Mouse (Mus musculus) forebrain, embryonic 11.5 days (tissue): Measurements from ENCODE around the gene Emsy. TPM values are rescaled to one million over a fixed set of nuclear protein-coding genes. Genes with fewer than 3 reads are reported as not detected.

ENCODE experiments used
- ATAC-seq: fragments of 200-750 bp; cut with Nextera tagmentation; replicated peaks from 2 replicates; pipeline ENCODE4 v1.8.0; 2017; ENCODE audit warnings: moderate TSS enrichment; ENCODE audit not compliant: low FRiP score
- DNase-seq: peaks from one replicate; pipeline ENCODE4 v3.0.0-alpha.2; 2017; ENCODE audit warnings: low spot score
- H3K27ac ChIP-seq: fragments of 300-500 bp; sonication (generic); 2 replicates; pipeline ENCODE4 v1.5.1; 2014; ENCODE audit warnings: low read depth, low read length
- H3K27me3 ChIP-seq: fragments of 300-500 bp; sonication (generic); 2 replicates; pipeline ENCODE4 v1.6.1; 2014; ENCODE audit warnings: mild to moderate bottlenecking, low read length, mixed read lengths; ENCODE audit not compliant: control insufficient read depth, insufficient read depth
- H3K36me3 ChIP-seq: fragments of 300-500 bp; sonication (generic); 2 replicates; pipeline ENCODE4 v1.6.1; 2014; ENCODE audit warnings: mild to moderate bottlenecking, low read length, moderate library complexity, mixed read lengths; ENCODE audit not compliant: control insufficient read depth, insufficient read depth
- H3K4me1 ChIP-seq: fragments of 300-500 bp; sonication (generic); replicated peaks from 2 replicates; pipeline ENCODE4 v1.6.1; 2014; ENCODE audit warnings: low read length, mixed read lengths; ENCODE audit not compliant: control insufficient read depth, insufficient read depth
- H3K4me2 ChIP-seq: fragments of 300-500 bp; sonication (generic); 2 replicates; pipeline ENCODE4 v1.6.1; 2014; ENCODE audit warnings: low read depth, mild to moderate bottlenecking, low read length, moderate library complexity, mixed read lengths; ENCODE audit not compliant: severe bottlenecking
- H3K4me3 ChIP-seq: fragments of 300-500 bp; sonication (generic); 2 replicates; pipeline ENCODE4 v1.5.1; 2014; ENCODE audit warnings: low read depth, low read length
- H3K9ac ChIP-seq: fragments of 300-500 bp; sonication (generic); 2 replicates; pipeline ENCODE4 v1.6.1; 2014; ENCODE audit warnings: low read length
- H3K9me3 ChIP-seq: fragments of 300-500 bp; sonication (generic); 2 replicates; pipeline ENCODE4 v1.6.1; 2016; ENCODE audit warnings: low read length, mixed read lengths; ENCODE audit not compliant: control insufficient read depth
- WGBS: fragments of 180-500 bp; shearing (Covaris S2); extraction: QIAGEN DNeasy Blood & Tissue Kit; methylation state at CpG from one replicate; pipeline ENCODE4 v1.1.7; 2014; 5-methylcytosine and 5-hydroxymethylcytosine counted together
- polyA plus RNA-seq: library from polyadenylated mRNA; unstranded; fragments of >200 nt; fragmentation: Nextera tagmentation; extraction: Ambion mirVana; gene quantifications from 2 replicates; pipeline ENCODE4 v1.2.1, GENCODE M21; 2014

Gene Emsy
- polyA plus RNA-seq, 1 experiment from 2014 or later = 67.5 TPM

GRCm38 (mm10) chr7:98601715-98602114 is 54.9 kb downstream of the Emsy start:
- 94% methylated on average over 4 of the region's 4 CpGs for WGBS

GRCm38 (mm10) chr7:98597402-98597801 is 59.2 kb downstream of the Emsy start:
- Histone ChIP-seq H3K9ac (no peak overlapping the region), H3K4me1 (no peaks in the 10 kb centered on the region), H3K4me2 (no peak overlapping the region), H3K27me3 (no peaks in the 10 kb centered on the region), H3K36me3 (peaks cover 5% of the 10 kb centered on the region; the same call in 1 of the 2 replicates), H3K4me3 (no peak overlapping the region), H3K9me3 (no peaks in the 10 kb centered on the region), H3K27ac (no peak overlapping the region)
- 85% methylated on average over 8 of the region's 8 CpGs for WGBS
- ATAC-seq = no peak
- no peak for DNase-seq

More at GRCm38 (mm10) chr7:98601715-98602114, 54.9 kb downstream of the Emsy start:
- no peak overlapping the region for H3K27ac ChIP-seq
- H3K9me3 ChIP-seq = no peaks in the 10 kb centered on the region
- no peak overlapping the region for H3K4me3 ChIP-seq
- H3K4me2 ChIP-seq = no peak overlapping the region
- H3K9ac ChIP-seq = no peak overlapping the region
- H3K4me1 ChIP-seq = no peaks in the 10 kb centered on the region
- no peak for DNase-seq
- ATAC-seq = no peak
- H3K27me3 ChIP-seq = no peaks in the 10 kb centered on the region
- peaks cover 5% of the 10 kb centered on the region; the same call in 1 of the 2 replicates for H3K36me3 ChIP-seq

- no peaks in the 10 kb centered on the region for H3K4me1 ChIP-seq
- H3K36me3 ChIP-seq = peaks cover 2% of the 10 kb centered on the region; the same call in 1 of the 2 replicates
- no peaks in the 10 kb centered on the region for H3K9me3 ChIP-seq
- H3K4me2 ChIP-seq = no peak overlapping the region
- H3K4me3 ChIP-seq = no peak overlapping the region
- WGBS = 93% methylated on average over 4 of the region's 4 CpGs
- no peaks in the 10 kb centered on the region for H3K27me3 ChIP-seq
- no peak overlapping the region for H3K9ac ChIP-seq
- DNase-seq (no peak), ATAC-seq (no peak)
- H3K27ac ChIP-seq = no peak overlapping the region
These were observed 61.9 kb downstream of the Emsy start for GRCm38 (mm10) chr7:98594731-98595130.

GRCm38 (mm10) chr7:98593276-98593675 is 63.3 kb downstream of the Emsy start:
- Histone ChIP-seq H3K9me3 (no peaks in the 10 kb centered on the region), H3K4me3 (no peak overlapping the region), H3K4me2 (no peak overlapping the region), H3K9ac (no peak overlapping the region), H3K4me1 (no peaks in the 10 kb centered on the region), H3K27ac (no peak overlapping the region), H3K27me3 (no peaks in the 10 kb centered on the region), H3K36me3 (no peaks in the 10 kb centered on the region; the same call in 1 of the 2 replicates)
- WGBS = 90% methylated on average over 6 of the region's 6 CpGs
- DNase-seq (no peak), ATAC-seq (no peak)

GRCm38 (mm10) chr7:98589028-98589427 is 67.6 kb downstream of the Emsy start:
- H3K4me2 ChIP-seq = no peak overlapping the region
- H3K27me3 ChIP-seq = no peaks in the 10 kb centered on the region
- H3K36me3 ChIP-seq = no peaks in the 10 kb centered on the region; the same call in 1 of the 2 replicates
- WGBS = 79% methylated on average over 3 of the region's 3 CpGs
- ATAC-seq = no peak
- H3K4me3 ChIP-seq = no peak overlapping the region
- H3K4me1 ChIP-seq = no peaks in the 10 kb centered on the region
- no peaks in the 10 kb centered on the region for H3K9me3 ChIP-seq
- no peak overlapping the region for H3K9ac ChIP-seq
- H3K27ac ChIP-seq = no peak overlapping the region
- no peak for DNase-seq

- Histone ChIP-seq H3K4me1 (no peaks in the 10 kb centered on the region), H3K27ac (no peak overlapping the region), H3K27me3 (no peaks in the 10 kb centered on the region), H3K9ac (no peak overlapping the region), H3K36me3 (no peaks in the 10 kb centered on the region), H3K9me3 (no peaks in the 10 kb centered on the region), H3K4me2 (no peak overlapping the region), H3K4me3 (no peak overlapping the region)
- WGBS = 83% methylated on average over 3 of the region's 3 CpGs
- DNase-seq (no peak), ATAC-seq (no peak)
These were observed 70.3 kb downstream of the Emsy start for GRCm38 (mm10) chr7:98586313-98586712.

- no peaks in the 10 kb centered on the region for H3K9me3 ChIP-seq
- ATAC-seq (no peak), DNase-seq (no peak)
- WGBS = 83% methylated on average over 3 of the region's 3 CpGs
- H3K27me3 ChIP-seq = no peaks in the 10 kb centered on the region
- no peak overlapping the region for H3K9ac ChIP-seq
- H3K4me3 ChIP-seq = no peak overlapping the region
- H3K4me2 ChIP-seq = no peak overlapping the region
- H3K36me3 ChIP-seq = no peaks in the 10 kb centered on the region
- no peak overlapping the region for H3K27ac ChIP-seq
- no peaks in the 10 kb centered on the region for H3K4me1 ChIP-seq
These were observed 72.0 kb downstream of the Emsy start for GRCm38 (mm10) chr7:98584555-98584954.

GRCm38 (mm10) chr7:98581266-98581665 is 75.3 kb downstream of the Emsy start:
- ATAC-seq (no peak), DNase-seq (no peak)
- Histone ChIP-seq H3K4me3 (no peak overlapping the region), H3K4me2 (no peak overlapping the region), H3K4me1 (no peaks in the 10 kb centered on the region), H3K36me3 (no peaks in the 10 kb centered on the region), H3K9me3 (no peaks in the 10 kb centered on the region), H3K27me3 (no peaks in the 10 kb centered on the region), H3K27ac (no peak overlapping the region), H3K9ac (no peak overlapping the region)
- WGBS = 89% methylated on average over 4 of the region's 4 CpGs

GRCm38 (mm10) chr7:98580441-98580840 is 76.1 kb downstream of the Emsy start:
- no peak for DNase-seq
- Histone ChIP-seq H3K27ac (no peak overlapping the region), H3K4me2 (no peak overlapping the region), H3K27me3 (no peaks in the 10 kb centered on the region), H3K36me3 (no peaks in the 10 kb centered on the region), H3K4me3 (no peak overlapping the region), H3K9ac (no peak overlapping the region), H3K9me3 (no peaks in the 10 kb centered on the region), H3K4me1 (no peaks in the 10 kb centered on the region)
- 86% methylated on average over 7 of the region's 7 CpGs for WGBS
- ATAC-seq = no peak
